Comparison of ENCODE assay signal across 9 mouse cellular contexts in the genomic region with DNA sequence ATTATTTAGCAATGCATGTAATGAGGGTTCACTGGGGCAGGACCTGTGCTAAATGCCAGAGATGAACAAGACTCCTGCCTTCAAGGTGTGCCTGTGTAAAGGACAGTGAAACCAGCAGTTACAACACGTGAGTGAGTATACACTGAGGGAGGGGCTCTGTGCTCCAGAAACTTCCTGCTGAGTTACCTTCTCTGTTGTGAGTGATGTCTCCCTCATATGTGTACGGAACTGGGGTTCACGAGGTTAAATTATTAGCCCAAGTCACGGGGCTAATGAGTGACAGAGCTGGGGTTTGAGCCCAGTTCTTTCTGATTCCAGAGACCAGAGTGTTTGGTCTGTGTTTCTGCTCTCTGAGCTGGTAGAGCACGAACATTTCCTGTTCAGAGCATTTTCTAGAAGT.
DNase-seq lines count a peak whose midpoint lies in the region; ATAC-seq and TF ChIP-seq lines count a peak whose summit lies in the region.
"Had no signal": no experiment of that assay in that cellular context is flagged by ENCODE, and none has a peak within 500 bp of the region (broad histone marks: within the 10 kb centered on the region; RNA-seq: fewer than 3 reads in every experiment).

No protein-coding gene starts in this region.

- TF ChIP-seq EP300 in heart, postnatal 0 days (IDR thresholded peaks at IDR 0.05; ENCODE audit: low read depth), result no peak

- H3K36me3 ChIP-seq in heart, postnatal 0 days (replicated peaks; ENCODE audit: control insufficient read depth, insufficient read depth, low read length), result no peaks in the 10 kb centered on the region
- peaks cover 53% of the 10 kb centered on the region for H3K36me3 ChIP-seq in G1E (replicated peaks)
- 0 out of 2 replicates have a peak, but pooled peaks cover 2% of the 10 kb centered on the region for H3K36me3 ChIP-seq in splenic B cell, adult 2 months (ENCODE audit: control insufficient read depth, insufficient read depth, low read length, poor library complexity, severe bottlenecking)

- no peaks in the 10 kb centered on the region for H3K27me3 ChIP-seq in heart, postnatal 0 days (ENCODE audit: control insufficient read depth, insufficient read depth, low read length)
- no peaks in the 10 kb centered on the region for H3K27me3 ChIP-seq in G1E (ENCODE audit: insufficient read depth, low read length)
- no peaks in the 10 kb centered on the region for H3K27me3 ChIP-seq in splenic B cell, adult 2 months (ENCODE audit: control insufficient read depth, insufficient read depth, low read length, poor library complexity, severe bottlenecking)

- TF ChIP-seq CTCF in heart, postnatal 0 days (IDR thresholded peaks at IDR 0.05; ENCODE audit: low read depth), result no peak
- TF ChIP-seq CTCF in G1E (IDR thresholded peaks at IDR 0.05; ENCODE audit: low read depth, low read length), result no peak

- H3K27ac ChIP-seq in heart, postnatal 0 days (ENCODE audit: low read depth), result no peak overlapping the region; the same call in 1 of the 2 replicates

- no peak for DNase-seq in heart, postnatal 0 days (ENCODE audit: low spot score)
- DNase-seq in heart, adult 11 months, result no peak
- DNase-seq in G1E (ENCODE audit: low spot score), result peak; percentile 56
- peak; percentile 46 for DNase-seq in kidney, postnatal 14 days
- peak; percentile 50 for DNase-seq in splenic B cell, adult 2 months (ENCODE audit: low read depth, low spot score)
- no peak for DNase-seq in adrenal gland, adult 18-20 months (ENCODE audit: low spot score in 2 of 2)
- DNase-seq in embryo, embryonic 10 days (ENCODE audit: low spot score), result no peak
- DNase-seq: layer of hippocampus, adult 9-11 months had no signal

- ATAC-seq in heart, postnatal 0 days (ENCODE audit: insufficient read depth, low read depth), result no peak
- ATAC-seq in G1E (ENCODE audit: extremely low read depth, insufficient number of reproducible peaks, low FRiP score, poor library complexity, severe bottlenecking), result peak; percentile 23
- ATAC-seq in erythroid progenitor cell, adult 5-6 weeks (replicated peaks; ENCODE audit: low FRiP score, poor library complexity, severe bottlenecking), result no peak

- H3K4me1 ChIP-seq in heart, postnatal 0 days (ENCODE audit: control insufficient read depth, insufficient read depth), result peaks cover 29% of the 10 kb centered on the region
- peaks cover 83% of the 10 kb centered on the region for H3K4me1 ChIP-seq in G1E (ENCODE audit: insufficient read depth, low read depth, low read length)

- H3K9ac ChIP-seq in heart, postnatal 0 days (replicated peaks; ENCODE audit: low read depth, low read length), result no peak overlapping the region

- H3K4me3 ChIP-seq in heart, postnatal 0 days (ENCODE audit: low read depth, low read length), result no peak overlapping the region
- peak overlapping the region; percentile 74 for H3K4me3 ChIP-seq in G1E (ENCODE audit: low read depth, low read length)

- WGBS in heart, postnatal 0 days, result 72% methylated on average over 5 of the region's 5 CpGs

- H3K4me2 ChIP-seq in heart, postnatal 0 days (ENCODE audit: low read depth, low read length), result peak overlapping the region; percentile 55; the same call in 1 of the 2 replicates

- H3K9me3 ChIP-seq in heart, postnatal 0 days (replicated peaks; ENCODE audit: control insufficient read depth, low read length), result no peaks in the 10 kb centered on the region
- H3K9me3 ChIP-seq in G1E (replicated peaks), result no peaks in the 10 kb centered on the region

Comparison
In these comparisons a context has a peak if more than half of its experiments do, and no peak if none do; other contexts are left out.
1. DNase-seq: peak in G1E (single experiment), kidney, postnatal 14 days (single experiment) and splenic B cell, adult 2 months (single experiment); none in heart, postnatal 0 days (single experiment), heart, adult 11 months (single experiment), adrenal gland, adult 18-20 months (0 of 2) and embryo, embryonic 10 days (single experiment).